Mouse (Mus musculus) layer of hippocampus, adult 11-12 months (tissue): Measurements from ENCODE around the gene Gab3.

ENCODE experiments used
- DNase-seq: peaks from one replicate; pipeline ENCODE4 v3.0.0; 2022; ENCODE audit warnings: low spot score

Gab3 gene

GRCm38 (mm10) chrX:75084774-75085508 is at the start of gene Gab3:
Gene Gab3, minus strand, starts transcription at chrX:75085458.
- peak; percentile 35 for DNase-seq

GRCm38 (mm10) chrX:75130467-75131160 is 45.4 kb upstream of the Gab3 start, which contains the start of gene Mpp1:
Gene Mpp1, minus strand, starts transcription at chrX:75131016.
- peak; percentile 68 for DNase-seq

DNA sequence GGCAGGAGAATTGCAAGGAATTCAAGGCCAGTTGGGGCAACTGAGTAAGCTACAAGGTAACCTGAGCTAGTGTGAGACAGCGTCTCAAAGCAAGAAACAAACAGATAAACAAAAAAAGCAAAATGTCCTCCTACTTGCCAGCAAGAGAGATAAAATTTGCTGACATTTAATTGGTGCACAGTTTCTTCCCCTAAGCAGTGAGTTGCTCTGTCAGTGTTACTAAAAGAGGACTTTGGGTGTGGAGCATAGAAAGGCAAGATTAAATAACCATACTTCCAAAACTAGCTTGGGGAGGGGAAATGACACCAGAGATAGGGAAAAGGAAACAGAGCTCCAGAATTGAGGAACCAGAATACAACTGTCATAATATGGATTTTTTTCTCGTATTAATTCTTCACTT is 44.2 kb upstream of the Gab3 start:
- DNase-seq = no peak

GRCm38 (mm10) chrX:75128333-75128980 is 43.2 kb upstream of the Gab3 start:
- DNase-seq = peak; percentile 14

DNA sequence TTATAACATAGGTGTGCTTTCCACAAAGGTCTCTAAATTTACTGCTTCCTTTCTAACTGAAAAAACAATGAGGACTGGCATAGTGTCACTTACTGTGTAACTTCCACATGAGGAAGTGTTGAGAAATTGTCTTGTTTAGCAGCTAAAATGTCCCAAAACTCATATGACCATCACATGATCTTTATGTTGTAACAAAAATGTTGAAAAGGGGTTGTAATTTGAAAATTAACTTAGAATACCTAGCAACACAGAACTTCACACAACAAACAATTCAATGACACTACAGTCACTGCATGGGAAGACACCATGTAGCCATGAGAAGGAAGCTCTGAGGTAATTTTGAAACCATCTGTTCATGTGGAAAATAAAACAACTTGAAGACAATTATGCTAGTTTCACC is 41.6 kb upstream of the Gab3 start:
- DNase-seq = no peak

GRCm38 (mm10) chrX:75125606-75126005 is 40.3 kb upstream of the Gab3 start:
- DNase-seq = no peak

GRCm38 (mm10) chrX:75115550-75115949 is 30.3 kb upstream of the Gab3 start:
- DNase-seq = no peak

- DNase-seq = no peak
Measured at GRCm38 (mm10) chrX:75102293-75102692, 17.0 kb upstream of the Gab3 start.

DNA sequence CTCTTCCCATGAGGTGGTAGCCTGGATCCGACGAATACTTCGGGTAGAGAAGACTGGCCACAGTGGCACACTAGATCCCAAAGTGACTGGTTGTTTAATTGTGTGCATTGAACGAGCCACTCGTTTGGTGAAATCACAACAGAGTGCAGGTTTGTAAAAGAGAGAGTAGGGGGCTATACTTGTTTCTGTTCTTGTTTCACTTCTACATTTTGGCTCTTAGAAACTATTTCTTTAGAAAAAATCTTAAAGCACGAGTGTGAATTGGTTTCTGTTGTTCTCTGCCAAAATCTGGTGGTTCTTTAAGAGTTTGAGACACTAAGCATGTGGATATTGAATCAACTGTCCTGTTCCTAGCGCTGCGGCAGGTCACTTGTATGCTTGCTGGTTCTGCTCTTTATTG is 13.5 kb upstream of the Gab3 start:
- DNase-seq = no peak

DNA sequence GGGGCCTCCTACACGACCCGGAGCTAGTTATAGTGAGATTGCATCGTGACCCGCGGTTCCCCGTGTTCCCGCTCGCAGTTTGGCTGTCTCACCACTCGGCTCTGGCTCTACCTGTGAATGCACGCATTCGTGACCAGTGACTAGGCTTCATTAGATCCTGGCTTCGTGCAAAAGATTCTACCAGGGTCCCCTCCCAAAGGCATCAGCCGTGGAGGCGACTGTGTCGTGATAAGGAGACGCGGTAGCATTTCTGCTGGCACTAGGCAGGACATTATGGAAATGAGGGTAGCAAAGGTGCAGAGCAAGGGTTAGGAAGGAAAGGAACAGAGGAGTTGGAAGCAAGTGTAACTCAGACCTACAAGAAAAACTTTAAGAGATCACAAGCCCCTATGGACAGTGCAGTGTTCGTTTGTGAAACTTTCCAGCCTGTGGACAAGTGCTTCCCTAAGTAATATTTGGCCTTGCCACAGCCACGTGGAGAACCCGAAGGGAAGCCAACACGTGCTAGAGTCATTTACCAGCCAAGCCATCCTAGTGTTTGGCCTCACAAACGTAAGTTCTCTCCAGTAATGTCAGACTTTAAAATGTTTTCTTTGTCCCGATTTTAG is 11.0 kb upstream of the Gab3 start:
- no peak for DNase-seq

- DNase-seq = peak; percentile 91
Measured at GRCm38 (mm10) chrX:75095369-75096162, 10.3 kb upstream of the Gab3 start, which contains the start of gene Dkc1. Gene Dkc1, plus strand, starts transcription at chrX:75095854.

- no peak for DNase-seq
Measured at GRCm38 (mm10) chrX:75085654-75086053, 396 bp upstream of the Gab3 start.

GRCm38 (mm10) chrX:75083982-75084773 is 1.1 kb downstream of the Gab3 start:
- DNase-seq = no peak

DNA sequence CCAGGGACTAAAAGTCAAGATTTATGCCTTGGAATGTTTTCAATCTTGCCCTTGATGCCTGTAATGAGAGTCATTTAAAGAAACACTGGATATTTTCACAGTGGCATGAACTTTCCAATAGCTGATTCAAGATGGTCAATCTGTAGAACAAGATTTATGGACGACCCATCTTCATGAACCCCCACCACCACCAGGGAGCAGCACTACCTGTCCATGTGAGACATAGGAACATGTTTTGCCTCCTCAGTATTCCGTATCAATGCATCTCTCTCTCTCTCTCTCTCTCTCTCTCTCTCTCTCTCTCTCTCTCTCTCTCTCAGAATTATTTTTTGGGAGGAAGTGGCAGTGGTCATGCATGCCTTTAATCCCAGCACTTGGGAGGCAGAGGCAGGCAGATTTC is 2.9 kb downstream of the Gab3 start:
- no peak for DNase-seq

DNA sequence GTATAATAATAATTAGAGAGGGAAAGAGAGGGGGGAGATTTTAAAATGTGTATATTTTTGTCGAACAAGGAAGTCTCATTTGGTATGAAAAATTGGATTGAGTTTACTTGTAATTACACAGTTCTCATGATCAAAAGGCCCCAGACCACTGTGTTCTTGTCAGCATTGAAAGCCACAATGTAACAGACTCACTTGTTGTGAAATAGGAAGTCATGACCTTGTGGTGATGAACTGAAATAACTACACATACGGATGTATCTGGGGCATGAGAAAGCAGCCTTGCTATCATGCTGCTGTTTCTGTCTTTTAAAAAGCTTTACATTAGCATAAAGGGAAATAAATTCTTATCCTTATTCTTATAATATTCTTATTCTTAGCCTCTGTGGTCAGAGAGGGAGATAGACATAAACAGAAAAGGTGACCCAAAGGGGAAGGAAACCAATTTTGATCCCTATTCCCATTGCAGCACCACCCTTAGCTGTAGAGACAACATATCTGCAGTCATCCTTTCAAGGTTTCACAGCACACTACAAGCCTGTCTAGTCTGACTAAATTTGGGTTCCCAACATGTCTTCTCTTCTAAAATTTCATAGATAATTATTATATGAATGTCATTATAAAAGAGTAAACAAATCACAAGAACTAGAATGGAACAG is 29.0 kb downstream of the Gab3 start:
- DNase-seq = no peak

- DNase-seq = no peak
Measured at GRCm38 (mm10) chrX:75046921-75047635, 38.2 kb downstream of the Gab3 start.

DNA sequence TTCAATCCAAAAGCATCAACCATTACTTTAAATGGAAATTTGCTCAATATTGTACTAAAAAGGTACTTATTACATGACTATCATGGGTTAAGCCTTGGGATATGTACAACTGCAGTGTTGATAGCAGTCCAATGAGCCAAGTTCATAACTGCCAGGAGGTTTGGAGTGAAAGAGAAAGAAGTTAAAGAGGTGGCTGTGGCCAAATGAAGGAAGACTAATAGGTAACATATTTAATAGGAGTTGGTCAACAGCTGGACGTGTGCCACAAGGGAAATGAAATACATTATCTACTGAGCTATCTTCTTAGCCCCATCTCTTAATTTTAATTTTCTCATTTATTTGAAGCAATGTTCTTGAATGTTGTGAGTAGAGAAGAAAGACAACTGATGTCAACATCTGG is 39.3 kb downstream of the Gab3 start:
- DNase-seq = no peak

DNA sequence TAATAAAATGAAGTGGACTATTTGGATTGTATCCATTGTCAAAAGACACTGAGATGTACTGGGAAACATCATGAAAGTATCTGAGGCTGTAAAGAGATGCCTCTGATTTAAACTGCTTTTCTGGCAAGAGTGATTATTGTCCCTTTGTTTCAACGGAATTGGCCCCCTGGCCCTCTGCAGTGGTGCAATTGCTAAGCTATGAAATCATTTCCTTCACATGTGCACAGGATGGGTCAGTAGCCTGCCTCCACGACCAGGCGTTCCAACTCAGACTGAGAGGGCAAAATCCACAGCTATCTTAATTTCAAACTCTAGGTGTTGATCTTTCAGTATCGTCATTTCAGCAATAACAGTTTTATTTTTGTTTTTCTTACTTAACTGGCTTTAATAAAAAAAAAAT is 40.7 kb downstream of the Gab3 start:
- no peak for DNase-seq

DNA sequence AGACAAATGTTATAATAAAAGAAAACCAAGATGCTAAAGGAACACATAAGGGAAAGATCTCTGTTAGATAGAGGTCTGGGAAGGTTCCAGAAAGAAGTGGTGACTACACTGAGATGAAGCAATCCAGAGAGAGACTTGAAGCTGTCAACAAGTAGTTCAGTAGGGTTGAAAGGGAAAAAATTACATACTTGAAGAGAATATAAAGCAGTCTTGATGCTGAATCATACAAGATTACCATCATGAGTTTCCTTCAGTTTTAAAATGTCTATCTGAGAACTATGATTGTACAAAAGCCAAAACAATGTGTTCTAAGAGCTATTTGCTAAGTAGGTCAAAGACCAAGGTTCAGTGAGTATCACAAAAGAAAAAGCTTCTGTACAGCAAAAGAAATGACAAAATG is 48.6 kb downstream of the Gab3 start:
- DNase-seq = no peak

GRCm38 (mm10) chrX:75035162-75035561 is 50.1 kb downstream of the Gab3 start:
- no peak for DNase-seq
